Mouse (Mus musculus) ES-E14 (cell line): ENCODE measurements at regions not wholly inside any gene's neighbourhood (a gene's known extent, or its start where the extent isn't known, plus 50 kb on each side); places are given as distances from the start of the nearest gene placed in this dataset.

Experiments
- DNase-seq: peaks from one replicate; pipeline ENCODE4 v3.0.0-alpha.2; 2013; ENCODE audit warnings: low read depth, low spot score
- H3K27ac ChIP-seq: 2 replicates; pipeline ENCODE4 v1.5.1; 2012; ENCODE audit warnings: low read depth, mild to moderate bottlenecking, low read length, moderate library complexity, mixed read lengths; ENCODE audit not compliant: poor library complexity, insufficient read depth, severe bottlenecking
- H3K36me3 ChIP-seq: 2 replicates; pipeline ENCODE4 v1.6.1; 2012; ENCODE audit warnings: mild to moderate bottlenecking, low read length, moderate library complexity, mixed read lengths; ENCODE audit not compliant: control insufficient read depth, poor library complexity, insufficient read depth, severe bottlenecking
- H3K4me1 ChIP-seq, 2 experiments: fragments of 150-350 bp in 1 of 2; sonication (generic) in 1 of 2; 2 replicates each; pipeline ENCODE4 v1.6.1; 2012; ENCODE audit warnings: low read length in 2 of 2, mild to moderate bottlenecking in 1 of 2, mixed read lengths in 1 of 2; ENCODE audit not compliant: control insufficient read depth in 2 of 2, insufficient read depth in 2 of 2, poor library complexity in 1 of 2
- H3K4me3 ChIP-seq, 2 experiments: fragments of 150-350 bp in 1 of 2; sonication (generic) in 1 of 2; 2 replicates each; pipeline ENCODE4 v1.5.1; 2012; ENCODE audit warnings: low read length in 2 of 2, low read depth in 1 of 2, mild to moderate bottlenecking in 1 of 2, mixed read lengths in 1 of 2; ENCODE audit not compliant: insufficient read depth in 1 of 2, poor library complexity in 1 of 2, severe bottlenecking in 1 of 2
- H3K9ac ChIP-seq: 2 replicates; pipeline ENCODE4 v1.6.1; 2012; ENCODE audit warnings: low read depth, mild to moderate bottlenecking, low read length, mixed read lengths; ENCODE audit not compliant: poor library complexity, insufficient read depth, severe bottlenecking
- H3K9me3 ChIP-seq: fragments of 150-350 bp; sonication (generic); 2 replicates; pipeline ENCODE4 v1.6.1; 2012; ENCODE audit warnings: low read depth, mild to moderate bottlenecking, low read length; ENCODE audit not compliant: control insufficient read depth, insufficient read depth
- CHD2 ChIP-seq: IDR thresholded peaks from 2 replicates; pipeline ENCODE4 v1.6.1; 2014; ENCODE audit warnings: mild to moderate bottlenecking, low read depth, low read length, inconsistent platforms
- HCFC1 ChIP-seq: IDR thresholded peaks from 2 replicates; pipeline ENCODE4 v1.6.1; 2012; ENCODE audit warnings: low read length, inconsistent platforms, borderline replicate concordance; ENCODE audit not compliant: insufficient read depth
- MAFK ChIP-seq: IDR thresholded peaks from 2 replicates; pipeline ENCODE4 v1.6.1; 2014; ENCODE audit warnings: mild to moderate bottlenecking, low read depth, low read length, inconsistent platforms; ENCODE audit not compliant: insufficient read depth
- ZC3H11A ChIP-seq: IDR thresholded peaks from 2 replicates; pipeline ENCODE4 v1.6.1; 2012; ENCODE audit warnings: low read depth, mild to moderate bottlenecking, inconsistent platforms, low read length, borderline replicate concordance
- ZNF384 ChIP-seq: IDR thresholded peaks from 2 replicates; pipeline ENCODE4 v1.6.1; 2012; ENCODE audit warnings: low read depth, low read length, inconsistent platforms
- in situ Hi-C, 2 experiments: fragments of 600-800 bp; cut with MboI; formaldehyde crosslinking; loops; one replicate each; pipeline ENCODE4 v1.15.1; 2025; ENCODE audit warnings: low sequenced_read_pairs in 2 of 2, inconsistent platforms in 1 of 2; ENCODE audit not compliant: unreplicated experiment in 2 of 2

- Histone ChIP-seq H3K36me3 (no peaks in the 10 kb centered on the region), H3K4me1 (peaks cover 0 to 3% of the 10 kb centered on the region in 2 experiments; a peak in 1 of 4 replicates), H3K9me3 (no peaks in the 10 kb centered on the region), H3K9ac (no peak overlapping the region), H3K4me3 (no peak overlapping the region), H3K27ac (no peak overlapping the region)
- in situ Hi-C loops: no loop called here
- TF ChIP-seq CHD2 (no peak), MAFK (no peak), ZC3H11A (no peak), HCFC1 (no peak), ZNF384 (no peak)
- DNase-seq: no peak
Observed at GRCm38 (mm10) chr9:68561767-68562552, 91.6 kb upstream of the Rora start.

GRCm38 (mm10) chr9:68563206-68563605, 90.4 kb upstream of the Rora start:
- in situ Hi-C loops: no loop called here
- TF ChIP-seq ZNF384 (no peak), HCFC1 (no peak), MAFK (no peak), ZC3H11A (no peak), CHD2 (no peak)
- no peak for DNase-seq
- H3K4me3 ChIP-seq: no peak overlapping the region
- no peak overlapping the region for H3K9ac ChIP-seq
- no peak overlapping the region for H3K27ac ChIP-seq
- H3K36me3 ChIP-seq: no peaks in the 10 kb centered on the region
- H3K9me3 ChIP-seq: no peaks in the 10 kb centered on the region
- H3K4me1 ChIP-seq: peaks cover 0 to 3% of the 10 kb centered on the region in 2 experiments; a peak in 1 of 4 replicates

- no peaks in the 10 kb centered on the region for H3K4me1 ChIP-seq
- no peaks in the 10 kb centered on the region for H3K9me3 ChIP-seq
- in situ Hi-C loops: no loop called here
- no peaks in the 10 kb centered on the region for H3K36me3 ChIP-seq
- no peak overlapping the region for H3K4me3 ChIP-seq
- TF ChIP-seq ZNF384 (no peak), MAFK (no peak), ZC3H11A (no peak), CHD2 (no peak), HCFC1 (no peak)
- H3K27ac ChIP-seq: no peak overlapping the region
- no peak for DNase-seq
- H3K9ac ChIP-seq: no peak overlapping the region
Observed at GRCm38 (mm10) chr9:68585751-68586150, 67.8 kb upstream of the Rora start.

- DNase-seq: no peak
- H3K4me3 ChIP-seq: no peak overlapping the region
- no peaks in the 10 kb centered on the region for H3K4me1 ChIP-seq
- in situ Hi-C loops: no loop called here
- H3K27ac ChIP-seq: no peak overlapping the region
- H3K9me3 ChIP-seq: no peaks in the 10 kb centered on the region
- TF ChIP-seq MAFK (no peak), CHD2 (no peak), HCFC1 (no peak), ZNF384 (no peak), ZC3H11A (no peak)
- H3K9ac ChIP-seq: no peak overlapping the region
- H3K36me3 ChIP-seq: no peaks in the 10 kb centered on the region
Observed at GRCm38 (mm10) chr9:68591023-68591422, 62.6 kb upstream of the Rora start.

GRCm38 (mm10) chr9:68592976-68593375, 60.6 kb upstream of the Rora start:
- no peak for DNase-seq
- Histone ChIP-seq H3K9me3 (no peaks in the 10 kb centered on the region), H3K4me1 (no peaks in the 10 kb centered on the region), H3K36me3 (no peaks in the 10 kb centered on the region), H3K9ac (no peak overlapping the region), H3K4me3 (no peak overlapping the region), H3K27ac (no peak overlapping the region)
- TF ChIP-seq ZNF384 (no peak), HCFC1 (no peak), ZC3H11A (no peak), MAFK (no peak), CHD2 (no peak)
- in situ Hi-C loops: no loop called here
